Mouse (Mus musculus): ENCODE measurements at regions not wholly inside any gene's neighbourhood (a gene's known extent, or its start where the extent isn't known, plus 50 kb on each side); places are given as distances from the start of the nearest gene placed in this dataset.

- no peaks in the 10 kb centered on the region for H3K27me3 ChIP-seq (ENCODE audit: control insufficient read depth, insufficient read depth, low read length)
- 86% methylated on average over 4 of the region's 4 CpGs for WGBS
- H3K36me3 ChIP-seq (ENCODE audit: control insufficient read depth, insufficient read depth, low read length), result no peaks in the 10 kb centered on the region
- H3K4me1 ChIP-seq (ENCODE audit: control insufficient read depth, insufficient read depth, low read length), result no peaks in the 10 kb centered on the region
- no peaks in the 10 kb centered on the region for H3K79me2 ChIP-seq (ENCODE audit: control insufficient read depth, insufficient read depth, low read length)
- H3K27ac ChIP-seq (replicated peaks; ENCODE audit: insufficient read depth, low read depth, low read length), result no peak overlapping the region
- no peak overlapping the region for H3K4me3 ChIP-seq (ENCODE audit: insufficient read depth, low read depth, low read length)
- TF ChIP-seq POLR2A (IDR thresholded peaks at IDR 0.05; ENCODE audit: extremely low read depth, insufficient read depth, low read length) (no peak), CTCF (IDR thresholded peaks at IDR 0.05; ENCODE audit: low read depth, low read length) (no peak)
- H3K9ac ChIP-seq (ENCODE audit: low read depth, low read length), result no peak overlapping the region
- DNase-seq (ENCODE audit: extremely low read depth, low read depth, low spot score), result no peak
Measured at GRCm38 (mm10) chrX:65241861-65242525, 194.5 kb downstream of the Ctag2 start.

- peak; percentile 46 for DNase-seq (ENCODE audit: extremely low read depth, low read depth, low spot score)
- no peak overlapping the region for H3K4me3 ChIP-seq (ENCODE audit: insufficient read depth, low read depth, low read length)
- no peak overlapping the region for H3K27ac ChIP-seq (replicated peaks; ENCODE audit: insufficient read depth, low read depth, low read length)
- no peaks in the 10 kb centered on the region for H3K36me3 ChIP-seq (ENCODE audit: control insufficient read depth, insufficient read depth, low read length)
- no peaks in the 10 kb centered on the region for H3K79me2 ChIP-seq (ENCODE audit: control insufficient read depth, insufficient read depth, low read length)
- no peaks in the 10 kb centered on the region for H3K4me1 ChIP-seq (ENCODE audit: control insufficient read depth, insufficient read depth, low read length)
- no peak for TF ChIP-seq POLR2A (IDR thresholded peaks at IDR 0.05; ENCODE audit: extremely low read depth, insufficient read depth, low read length)
- TF ChIP-seq CTCF (IDR thresholded peaks at IDR 0.05; ENCODE audit: low read depth, low read length), result no peak
- no peaks in the 10 kb centered on the region for H3K27me3 ChIP-seq (ENCODE audit: control insufficient read depth, insufficient read depth, low read length)
- H3K9ac ChIP-seq (ENCODE audit: low read depth, low read length), result no peak overlapping the region
- WGBS, result 48% methylated on average over 2 of the region's 2 CpGs
Measured at GRCm38 (mm10) chrX:65252746-65253145, 205.3 kb downstream of the Ctag2 start.
